Comparison of ENCODE assay signal across 8 mouse cellular contexts in genomic region chr9:59282683-59282986, GRCm38 (mm10). TPM values are rescaled to one million over a fixed set of nuclear protein-coding genes. Genes with fewer than 3 reads are reported as not detected.
DNase-seq lines count a peak whose midpoint lies in the region; ATAC-seq lines count a peak whose summit lies in the region.
"Had no signal": no experiment of that assay in that cellular context is flagged by ENCODE, and none has a peak within 500 bp of the region (broad histone marks: within the 10 kb centered on the region; RNA-seq: fewer than 3 reads in every experiment).

No protein-coding gene starts in this region.

- no peak for DNase-seq in lung, postnatal 14 days
- DNase-seq in forebrain, embryonic 11.5 days (ENCODE audit: low spot score): no peak
- no peak for DNase-seq in thymus, postnatal 0 days (ENCODE audit: low spot score)
- no peak for DNase-seq in frontal cortex, postnatal 36 days (ENCODE audit: low spot score in 2 of 2)

- no peak overlapping the region for H3K4me3 ChIP-seq in lung, embryonic 16.5 days (ENCODE audit: low read length)
- no peak overlapping the region for H3K4me3 ChIP-seq in forebrain, embryonic 11.5 days (ENCODE audit: low read depth, low read length)
- H3K4me3 ChIP-seq in limb, embryonic 13.5 days: 0 out of 2 replicates have a peak overlapping the region, but pooled peaks have one; percentile 12
- H3K4me3 ChIP-seq in stomach, embryonic 15.5 days (replicated peaks): no peak overlapping the region
- H3K4me3 ChIP-seq: layer of hippocampus, adult 2 months had no signal

- peak overlapping the region; percentile 49 for H3K4me2 ChIP-seq in lung, embryonic 16.5 days (ENCODE audit: low read depth, low read length)
- H3K4me2 ChIP-seq in forebrain, embryonic 11.5 days (ENCODE audit: low read depth, low read length, severe bottlenecking): peak overlapping the region; percentile 29; the same call in 1 of the 2 replicates
- H3K4me2 ChIP-seq in limb, embryonic 13.5 days (replicated peaks): peak overlapping the region; percentile 48
- H3K4me2 ChIP-seq in stomach, embryonic 15.5 days: peak overlapping the region; percentile 44

- ATAC-seq in lung, embryonic 16.5 days (ENCODE audit: low read depth): peak; percentile 48; the same call in 1 of the 2 replicates
- ATAC-seq in forebrain, embryonic 11.5 days (replicated peaks; ENCODE audit: low FRiP score): no peak
- no peak for ATAC-seq in limb, embryonic 13.5 days (ENCODE audit: low FRiP score, low read depth)
- ATAC-seq in stomach, embryonic 15.5 days (ENCODE audit: insufficient read depth, low FRiP score, low read depth): no peak

- H3K9me3 ChIP-seq in lung, embryonic 16.5 days (ENCODE audit: control insufficient read depth, low read length): no peaks in the 10 kb centered on the region
- H3K9me3 ChIP-seq in forebrain, embryonic 11.5 days (ENCODE audit: control insufficient read depth, low read length): no peaks in the 10 kb centered on the region
- no peaks in the 10 kb centered on the region for H3K9me3 ChIP-seq in limb, embryonic 13.5 days
- H3K9me3 ChIP-seq in stomach, embryonic 15.5 days: no peaks in the 10 kb centered on the region

- no peak overlapping the region for H3K27ac ChIP-seq in lung, embryonic 16.5 days (ENCODE audit: low read length)
- H3K27ac ChIP-seq in forebrain, embryonic 11.5 days (ENCODE audit: low read depth, low read length): no peak overlapping the region
- H3K27ac ChIP-seq in limb, embryonic 13.5 days: no peak overlapping the region
- H3K27ac ChIP-seq in stomach, embryonic 15.5 days: no peak overlapping the region
- H3K27ac ChIP-seq: layer of hippocampus, adult 2 months had no signal

- 42% methylated on average over 7 of the region's 7 CpGs for WGBS in lung, embryonic 16.5 days
- 61% methylated on average over 7 of the region's 7 CpGs for WGBS in forebrain, embryonic 11.5 days
- 52% methylated on average over 7 of the region's 7 CpGs for WGBS in limb, embryonic 13.5 days
- WGBS in stomach, embryonic 15.5 days: 44% methylated on average over 7 of the region's 7 CpGs

- H3K4me1 ChIP-seq in lung, embryonic 16.5 days (replicated peaks; ENCODE audit: control insufficient read depth, insufficient read depth, low read length): peaks cover 7% of the 10 kb centered on the region
- no peaks in the 10 kb centered on the region for H3K4me1 ChIP-seq in forebrain, embryonic 11.5 days (replicated peaks; ENCODE audit: control insufficient read depth, insufficient read depth, low read length)
- peaks cover 16% of the 10 kb centered on the region; the same call in 1 of the 2 replicates for H3K4me1 ChIP-seq in limb, embryonic 13.5 days
- peaks cover 4% of the 10 kb centered on the region; the same call in 1 of the 2 replicates for H3K4me1 ChIP-seq in stomach, embryonic 15.5 days

- no peak overlapping the region for H3K9ac ChIP-seq in lung, embryonic 16.5 days (ENCODE audit: low read length)
- no peak overlapping the region for H3K9ac ChIP-seq in forebrain, embryonic 11.5 days (ENCODE audit: low read length)
- no peak overlapping the region for H3K9ac ChIP-seq in limb, embryonic 13.5 days
- no peak overlapping the region for H3K9ac ChIP-seq in stomach, embryonic 15.5 days

- H3K27me3 ChIP-seq in lung, embryonic 16.5 days (ENCODE audit: control insufficient read depth, insufficient read depth, low read depth, low read length): no peaks in the 10 kb centered on the region; the same call in 1 of the 2 replicates
- H3K27me3 ChIP-seq in forebrain, embryonic 11.5 days (ENCODE audit: control insufficient read depth, insufficient read depth, low read length): no peaks in the 10 kb centered on the region
- no peaks in the 10 kb centered on the region for H3K27me3 ChIP-seq in limb, embryonic 13.5 days
- no peaks in the 10 kb centered on the region for H3K27me3 ChIP-seq in stomach, embryonic 15.5 days (replicated peaks)

- no peaks in the 10 kb centered on the region for H3K36me3 ChIP-seq in lung, embryonic 16.5 days (ENCODE audit: control insufficient read depth, insufficient read depth, low read length)
- no peaks in the 10 kb centered on the region for H3K36me3 ChIP-seq in forebrain, embryonic 11.5 days (ENCODE audit: control insufficient read depth, insufficient read depth, low read length)
- no peaks in the 10 kb centered on the region for H3K36me3 ChIP-seq in limb, embryonic 13.5 days
- H3K36me3 ChIP-seq in stomach, embryonic 15.5 days: no peaks in the 10 kb centered on the region

RNA-seq across cellular contexts. Expression of gene Adpgk, which starts 8.7 kb away (rescaled TPM):
- 34.5 and 38.3 TPM in 2 replicates for polyA plus RNA-seq in lung, embryonic 16.5 days (2015; fragmentation: Nextera tagmentation; extraction: Ambion mirVana)
- polyA plus RNA-seq in forebrain, embryonic 11.5 days (2014; fragmentation: Nextera tagmentation; extraction: Ambion mirVana): 39.2 and 40.4 TPM in 2 replicates
- 45.6 and 48.9 TPM in 2 replicates for polyA plus RNA-seq in limb, embryonic 13.5 days (2015; fragmentation: Nextera tagmentation; extraction: Ambion mirVana)
- 32.0 and 39.0 TPM in 2 replicates for polyA plus RNA-seq in stomach, embryonic 15.5 days (2015; fragmentation: Nextera tagmentation; extraction: Ambion mirVana)
- polyA plus RNA-seq in thymus, postnatal 0 days (2015; fragmentation: Nextera tagmentation; extraction: Ambion mirVana): 19.1 and 20.6 TPM in 2 replicates
